Mouse (Mus musculus) liver, embryonic 14.5 days (tissue): ENCODE data around the gene Tekt3.

ENCODE experiments used
- CTCF ChIP-seq: IDR thresholded peaks from 2 replicates; pipeline ENCODE4 v1.5.1; 2016; ENCODE audit warnings: antibody characterized with exemption, low read depth, control low read depth
- EP300 ChIP-seq: IDR thresholded peaks from 2 replicates; pipeline ENCODE4 v1.6.1; 2016; ENCODE audit warnings: antibody characterized with exemption, low read depth

- no peak for TF ChIP-seq CTCF
- no peak for TF ChIP-seq EP300
Measured at GRCm38 (mm10) chr11:63136836-63137416, 75.5 kb downstream of the Tekt3 start.
